Mouse (Mus musculus) kidney, postnatal 0 days (tissue): ENCODE measurements at regions not wholly inside any gene's neighbourhood (a gene's known extent, or its start where the extent isn't known, plus 50 kb on each side); places are given as distances from the start of the nearest gene placed in this dataset.

Source experiments
- ATAC-seq: fragments of 200-750 bp; cut with Nextera tagmentation; replicated peaks from 2 replicates; pipeline ENCODE4 v1.8.0; 2017; ENCODE audit warnings: low read depth, moderate number of reproducible peaks, moderate TSS enrichment, moderate library complexity; ENCODE audit not compliant: low FRiP score
- DNase-seq: peaks from one replicate; pipeline ENCODE4 v3.0.0-alpha.2; 2016; ENCODE audit warnings: low spot score
- H3K27ac ChIP-seq: fragments of 300-500 bp; sonication (generic); 2 replicates; pipeline ENCODE4 v1.5.1; 2014; ENCODE audit warnings: mild to moderate bottlenecking
- H3K27me3 ChIP-seq: fragments of 300-500 bp; sonication (generic); 2 replicates; pipeline ENCODE4 v1.6.1; 2014; ENCODE audit warnings: low read length, mixed read lengths; ENCODE audit not compliant: insufficient read depth
- H3K36me3 ChIP-seq: fragments of 300-500 bp; sonication (generic); 2 replicates; pipeline ENCODE4 v1.6.1; 2014; ENCODE audit warnings: low read length, mixed read lengths; ENCODE audit not compliant: insufficient read depth
- H3K4me1 ChIP-seq: fragments of 300-500 bp; sonication (generic); replicated peaks from 2 replicates; pipeline ENCODE4 v1.6.1; 2014; ENCODE audit warnings: antibody characterized with exemption, low read length, mixed read lengths; ENCODE audit not compliant: insufficient read depth
- H3K4me2 ChIP-seq: fragments of 300-500 bp; sonication (generic); 2 replicates; pipeline ENCODE4 v1.6.1; 2014; ENCODE audit warnings: mild to moderate bottlenecking, low read length, moderate library complexity, mixed read lengths
- H3K4me3 ChIP-seq: fragments of 300-500 bp; sonication (generic); replicated peaks from 2 replicates; pipeline ENCODE4 v1.5.1; 2014; ENCODE audit warnings: low read depth, low read length
- H3K9ac ChIP-seq: fragments of 300-500 bp; sonication (generic); 2 replicates; pipeline ENCODE4 v1.6.1; 2014; ENCODE audit warnings: low read depth, low read length
- H3K9me3 ChIP-seq: fragments of 300-500 bp; sonication (generic); replicated peaks from 2 replicates; pipeline ENCODE4 v1.6.1; 2016; ENCODE audit warnings: low read length, inconsistent platforms, mixed read lengths
- CTCF ChIP-seq: IDR thresholded peaks from 2 replicates; pipeline ENCODE4 v1.5.1; 2016; ENCODE audit warnings: antibody characterized with exemption, low read depth, mild to moderate bottlenecking, moderate library complexity
- WGBS: fragments of 180-500 bp; shearing (Covaris S2); extraction: QIAGEN DNeasy Blood & Tissue Kit; methylation state at CpG from one replicate; pipeline ENCODE4 v1.1.7; 2014; 5-methylcytosine and 5-hydroxymethylcytosine counted together

DNA sequence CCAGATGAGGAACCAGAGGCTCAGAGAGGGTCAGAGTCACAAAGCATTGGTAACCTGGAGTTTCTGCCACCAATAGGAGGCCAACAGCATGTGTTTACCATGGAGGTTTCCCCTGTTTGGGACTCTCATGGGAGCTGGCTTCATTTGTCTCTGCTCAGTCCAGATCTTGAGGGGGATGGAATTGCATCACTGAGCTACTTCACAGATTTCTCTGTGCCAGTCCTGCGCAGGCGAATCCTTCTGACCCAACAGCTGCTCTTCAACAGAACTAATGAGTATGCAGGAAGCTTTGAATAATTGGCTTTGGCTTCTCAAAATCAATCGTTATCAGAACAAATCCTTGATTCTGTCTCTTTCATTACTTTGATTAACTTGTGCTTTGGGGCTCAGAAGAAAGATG, 253.1 kb downstream of the 1810013L24Rik start:
- H3K4me3 ChIP-seq: no peak overlapping the region
- H3K9me3 ChIP-seq: no peaks in the 10 kb centered on the region
- H3K9ac ChIP-seq: no peak overlapping the region
- DNase-seq (no peak), ATAC-seq (no peak)
- H3K4me1 ChIP-seq: no peaks in the 10 kb centered on the region
- WGBS: 98% methylated on average over 3 of the region's 3 CpGs
- TF ChIP-seq CTCF: no peak
- no peaks in the 10 kb centered on the region for H3K27me3 ChIP-seq
- H3K36me3 ChIP-seq: no peaks in the 10 kb centered on the region
- H3K27ac ChIP-seq: no peak overlapping the region
- H3K4me2 ChIP-seq: no peak overlapping the region

DNA sequence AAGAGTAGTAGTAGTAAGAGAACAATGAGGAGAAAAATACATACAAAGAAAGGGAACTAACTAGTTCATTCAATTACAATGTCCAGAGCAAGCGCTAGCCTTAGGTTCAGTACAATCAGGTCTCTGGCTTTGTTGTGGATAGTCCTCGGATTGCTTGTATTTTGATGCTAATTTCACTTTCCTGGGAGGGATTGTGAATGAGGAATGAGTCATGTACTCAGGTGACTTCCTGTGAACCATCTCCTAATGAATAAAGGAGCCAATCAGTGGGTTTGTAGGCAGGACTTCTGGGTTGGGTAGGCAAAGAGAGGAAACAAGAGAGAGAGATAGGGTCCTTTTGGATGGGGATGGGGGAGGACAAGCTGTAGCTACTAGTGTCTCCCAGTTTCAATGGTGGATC, 253.8 kb downstream of the 1810013L24Rik start:
- H3K27ac ChIP-seq: no peak overlapping the region
- H3K4me2 ChIP-seq: no peak overlapping the region
- no peak for TF ChIP-seq CTCF
- ATAC-seq (no peak), DNase-seq (no peak)
- H3K9ac ChIP-seq: no peak overlapping the region
- WGBS: 81% methylated on average over 2 of the region's 2 CpGs
- H3K27me3 ChIP-seq: no peaks in the 10 kb centered on the region
- H3K4me3 ChIP-seq: no peak overlapping the region
- no peaks in the 10 kb centered on the region for H3K36me3 ChIP-seq
- no peaks in the 10 kb centered on the region for H3K4me1 ChIP-seq
- H3K9me3 ChIP-seq: no peaks in the 10 kb centered on the region

DNA sequence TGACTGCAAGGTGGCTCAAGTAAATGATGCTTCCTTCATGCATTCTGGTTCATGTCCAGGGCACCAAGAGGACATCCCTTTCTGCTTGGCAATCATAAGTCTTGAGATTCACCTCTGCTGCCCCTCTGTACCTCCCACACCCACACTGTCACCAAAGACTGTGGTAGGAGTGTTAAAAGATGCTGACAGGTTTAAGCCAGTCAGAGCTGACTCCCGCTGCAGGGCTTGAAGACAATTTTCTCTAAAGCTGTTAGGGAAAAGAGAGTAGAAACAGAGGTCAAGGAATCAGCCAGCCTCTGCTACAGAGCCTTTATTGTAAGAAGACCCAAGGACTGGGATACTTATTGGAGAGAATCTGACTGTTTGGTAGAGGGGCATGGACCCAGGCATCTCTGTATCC, 254.7 kb downstream of the 1810013L24Rik start:
- no peak overlapping the region for H3K27ac ChIP-seq
- DNase-seq (no peak), ATAC-seq (no peak)
- no peaks in the 10 kb centered on the region for H3K36me3 ChIP-seq
- no peak overlapping the region for H3K4me2 ChIP-seq
- H3K27me3 ChIP-seq: no peaks in the 10 kb centered on the region
- H3K9me3 ChIP-seq: no peaks in the 10 kb centered on the region
- WGBS: 52% methylated on average over 1 of the region's 1 CpGs
- no peak overlapping the region for H3K4me3 ChIP-seq
- TF ChIP-seq CTCF: no peak
- no peak overlapping the region for H3K9ac ChIP-seq
- no peaks in the 10 kb centered on the region for H3K4me1 ChIP-seq

DNA sequence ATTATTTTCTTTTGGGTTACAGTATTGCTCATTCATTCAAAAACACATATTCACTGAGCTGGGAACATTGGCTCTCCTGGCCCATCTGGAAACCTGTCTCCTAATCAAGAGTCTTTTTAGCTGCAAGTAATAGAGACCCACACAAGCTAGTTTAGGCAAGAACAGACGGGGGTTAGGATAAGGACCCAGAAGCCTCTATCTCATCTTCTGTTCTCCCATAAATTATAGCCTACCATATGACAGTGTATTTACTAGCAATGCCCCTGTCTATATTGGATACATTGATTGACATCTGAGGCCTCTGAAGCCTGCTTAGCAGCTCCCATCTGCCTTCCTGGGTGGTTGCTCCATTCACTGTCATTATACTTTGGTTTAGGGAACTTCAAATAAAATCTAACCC, 255.2 kb downstream of the 1810013L24Rik start:
- H3K9me3 ChIP-seq: no peaks in the 10 kb centered on the region
- H3K36me3 ChIP-seq: no peaks in the 10 kb centered on the region
- no peak overlapping the region for H3K4me3 ChIP-seq
- H3K27ac ChIP-seq: no peak overlapping the region
- H3K4me2 ChIP-seq: no peak overlapping the region
- WGBS: 59% methylated on average over 1 of the region's 1 CpGs
- H3K27me3 ChIP-seq: no peaks in the 10 kb centered on the region
- H3K9ac ChIP-seq: no peak overlapping the region
- DNase-seq (no peak), ATAC-seq (no peak)
- no peaks in the 10 kb centered on the region for H3K4me1 ChIP-seq
- TF ChIP-seq CTCF: no peak

DNA sequence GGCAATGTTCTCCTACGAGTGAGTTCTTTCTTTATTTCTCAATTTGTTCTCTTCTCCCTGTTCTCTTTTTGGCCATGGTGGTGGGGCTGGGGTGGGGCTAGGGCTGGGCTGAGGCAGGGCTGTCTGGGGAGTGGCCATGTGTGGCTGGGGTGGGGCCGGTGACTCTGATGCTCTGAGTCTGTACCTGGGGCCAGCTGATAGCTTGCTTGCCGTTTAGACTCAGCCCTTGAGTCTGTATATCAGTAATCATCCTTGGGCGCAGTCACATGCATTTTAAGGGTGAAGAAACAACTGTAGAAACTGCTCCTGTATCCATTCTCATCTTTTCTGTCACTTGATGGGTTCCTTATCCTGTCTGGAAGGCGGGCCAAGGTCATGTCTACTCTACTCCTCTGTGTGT, 256.1 kb downstream of the 1810013L24Rik start:
- H3K27me3 ChIP-seq: no peaks in the 10 kb centered on the region
- 86% methylated on average over 5 of the region's 5 CpGs for WGBS
- no peaks in the 10 kb centered on the region for H3K36me3 ChIP-seq
- no peaks in the 10 kb centered on the region for H3K9me3 ChIP-seq
- no peak for TF ChIP-seq CTCF
- no peak overlapping the region for H3K27ac ChIP-seq
- H3K4me3 ChIP-seq: no peak overlapping the region
- no peak for DNase-seq
- H3K9ac ChIP-seq: no peak overlapping the region
- H3K4me2 ChIP-seq: no peak overlapping the region
- H3K4me1 ChIP-seq: no peaks in the 10 kb centered on the region
- ATAC-seq: no peak

DNA sequence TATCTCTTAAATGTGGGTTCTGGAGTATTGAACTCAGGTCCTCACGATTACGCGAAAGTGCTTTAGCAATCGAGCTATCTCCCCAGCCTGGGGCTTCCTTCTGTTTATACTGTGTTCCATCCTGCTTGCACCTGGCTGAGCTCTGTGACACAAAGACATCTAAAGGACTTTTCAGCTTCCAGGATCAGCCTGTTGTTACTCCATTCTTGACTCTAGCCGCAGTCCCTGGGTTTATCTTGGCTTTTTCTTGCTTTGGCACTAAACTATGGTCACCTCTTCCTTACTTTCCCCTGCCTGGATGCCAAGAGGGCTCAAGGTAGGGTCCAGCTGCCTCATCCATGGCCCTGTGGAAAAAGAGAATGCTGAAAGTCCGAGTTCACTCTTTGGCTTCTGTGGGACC, 261.9 kb downstream of the 1810013L24Rik start:
- Histone ChIP-seq H3K27ac (no peak overlapping the region), H3K27me3 (no peaks in the 10 kb centered on the region), H3K36me3 (no peaks in the 10 kb centered on the region), H3K4me3 (no peak overlapping the region), H3K4me2 (no peak overlapping the region), H3K4me1 (no peaks in the 10 kb centered on the region), H3K9me3 (no peaks in the 10 kb centered on the region), H3K9ac (no peak overlapping the region)
- ATAC-seq: no peak
- TF ChIP-seq CTCF: no peak
- 77% methylated on average over 6 of the region's 6 CpGs for WGBS
- DNase-seq: no peak

DNA sequence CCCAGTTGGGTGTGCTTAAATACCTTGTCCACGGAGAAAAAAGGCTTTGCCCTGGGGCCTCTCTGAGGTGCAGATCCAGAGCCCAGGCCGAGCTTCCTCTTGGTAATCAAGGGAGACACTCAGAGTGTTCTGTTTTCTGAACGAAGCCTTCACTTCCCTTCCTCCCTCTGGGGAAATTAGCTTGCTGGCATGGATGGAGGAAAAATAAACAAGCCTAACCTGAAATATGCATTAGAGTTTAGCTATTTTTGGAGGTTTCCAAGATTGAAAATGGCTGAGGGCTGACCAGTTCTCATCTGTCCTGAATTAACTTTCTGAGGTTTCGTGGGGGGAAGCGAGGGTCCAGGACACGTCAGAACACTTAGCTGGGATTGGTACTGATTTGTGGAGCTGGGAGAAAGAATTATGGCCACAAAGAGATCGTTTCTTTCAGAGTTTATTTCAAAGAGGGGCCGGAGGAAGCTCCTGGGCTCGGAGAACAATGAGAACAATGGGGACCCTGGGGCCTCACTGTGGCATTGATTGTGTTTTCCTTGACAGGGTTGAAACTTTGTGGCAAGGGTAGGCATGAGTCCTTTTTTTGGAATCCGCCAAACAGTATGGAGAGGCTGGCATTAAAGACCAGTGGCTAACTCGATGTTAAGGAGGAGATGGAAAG, 262.4 kb downstream of the 1810013L24Rik start:
- Histone ChIP-seq H3K4me2 (no peak overlapping the region), H3K27me3 (no peaks in the 10 kb centered on the region), H3K27ac (no peak overlapping the region), H3K36me3 (no peaks in the 10 kb centered on the region), H3K9me3 (no peaks in the 10 kb centered on the region), H3K9ac (no peak overlapping the region), H3K4me1 (no peaks in the 10 kb centered on the region), H3K4me3 (no peak overlapping the region)
- DNase-seq (peak; percentile 7), ATAC-seq (no peak)
- TF ChIP-seq CTCF: no peak
- WGBS: 31% methylated on average over 11 of the region's 11 CpGs
